In genomic region chr2:167777331-167778085, GRCm38 (mm10) we compare ENCODE assay signal across 8 mouse cellular contexts.
DNase-seq lines count a peak whose midpoint lies in the region; ATAC-seq and TF ChIP-seq lines count a peak whose summit lies in the region.

No protein-coding gene starts in this region.

- H3K9me3 ChIP-seq in forebrain, embryonic 10.5 days, result no peaks in the 10 kb centered on the region
- H3K9me3 ChIP-seq in heart, postnatal 0 days (replicated peaks; ENCODE audit: control insufficient read depth, low read length), result no peaks in the 10 kb centered on the region
- H3K9me3 ChIP-seq in lung, postnatal 0 days (ENCODE audit: low read length), result no peaks in the 10 kb centered on the region

- peak overlapping the region; percentile 78 for H3K4me2 ChIP-seq in heart, postnatal 0 days (ENCODE audit: low read depth, low read length)
- peak overlapping the region; percentile 44 for H3K4me2 ChIP-seq in lung, postnatal 0 days (replicated peaks; ENCODE audit: low read depth, low read length)

- no peak for TF ChIP-seq POLR2A in olfactory bulb, adult 2 months (IDR thresholded peaks at IDR 0.05; ENCODE audit: insufficient read depth, low read depth, low read length)

- H3K27ac ChIP-seq in forebrain, embryonic 10.5 days, result peak overlapping the region; percentile 94
- peak overlapping the region; percentile 84 for H3K27ac ChIP-seq in heart, postnatal 0 days (ENCODE audit: low read depth)
- H3K27ac ChIP-seq in lung, postnatal 0 days (ENCODE audit: low read length), result peak overlapping the region; percentile 85
- no peak overlapping the region for H3K27ac ChIP-seq in olfactory bulb, adult 2 months (ENCODE audit: insufficient read depth, low read depth, low read length)

- peaks cover 6% of the 10 kb centered on the region; the same call in 1 of the 2 replicates for H3K36me3 ChIP-seq in forebrain, embryonic 10.5 days (replicated peaks)
- no peaks in the 10 kb centered on the region for H3K36me3 ChIP-seq in heart, postnatal 0 days (replicated peaks; ENCODE audit: control insufficient read depth, insufficient read depth, low read length)
- H3K36me3 ChIP-seq in lung, postnatal 0 days (ENCODE audit: insufficient read depth, low read length), result no peaks in the 10 kb centered on the region

- DNase-seq in B cell, adult 2 months, result peak; percentile 93
- peak; percentile 98 for DNase-seq in adipocyte (ENCODE audit: low spot score)
- peak; percentile 75 for DNase-seq in forebrain, embryonic 10.5 days (ENCODE audit: extremely low spot score, low spot score)
- peak; percentile 86 for DNase-seq in heart, postnatal 0 days (ENCODE audit: low spot score)
- peak; percentile 81 to 89 for DNase-seq in kidney, postnatal 25 days
- peak; percentile 96 for DNase-seq in lung, postnatal 0 days (ENCODE audit: low spot score)
- DNase-seq in thymus, postnatal 10 days (ENCODE audit: low spot score in 2 of 2), result peak; percentile 28 to 44

- H3K9ac ChIP-seq in heart, postnatal 0 days (replicated peaks; ENCODE audit: low read depth, low read length), result peak overlapping the region; percentile 60
- peak overlapping the region; percentile 12; the same call in 1 of the 2 replicates for H3K9ac ChIP-seq in lung, postnatal 0 days (replicated peaks; ENCODE audit: low read depth)

- peak overlapping the region; percentile 76 for H3K4me3 ChIP-seq in forebrain, embryonic 10.5 days
- peak overlapping the region; percentile 50 for H3K4me3 ChIP-seq in heart, postnatal 0 days (ENCODE audit: low read depth, low read length)
- H3K4me3 ChIP-seq in lung, postnatal 0 days (ENCODE audit: low read depth, low read length), result peak overlapping the region; percentile 24; the same call in 1 of the 2 replicates
- H3K4me3 ChIP-seq in olfactory bulb, adult 2 months (ENCODE audit: insufficient read depth, low read depth, low read length), result peak overlapping the region; percentile 24

- 0 out of 2 replicates have a peak, but pooled peaks cover 14% of the 10 kb centered on the region for H3K27me3 ChIP-seq in forebrain, embryonic 10.5 days (ENCODE audit: poor library complexity, severe bottlenecking)
- no peaks in the 10 kb centered on the region for H3K27me3 ChIP-seq in heart, postnatal 0 days (ENCODE audit: control insufficient read depth, insufficient read depth, low read length)
- H3K27me3 ChIP-seq in lung, postnatal 0 days (replicated peaks; ENCODE audit: insufficient read depth, low read length), result no peaks in the 10 kb centered on the region

- peak; percentile 91 for TF ChIP-seq EP300 in heart, postnatal 0 days (IDR thresholded peaks at IDR 0.05; ENCODE audit: low read depth)
- peak; percentile 94 for TF ChIP-seq EP300 in lung, postnatal 0 days (IDR thresholded peaks at IDR 0.05)

- WGBS in forebrain, embryonic 10.5 days, result 3% methylated on average over 33 of the region's 33 CpGs
- WGBS in heart, postnatal 0 days, result under 1% methylated on average over 33 of the region's 33 CpGs
- under 1% methylated on average over 33 of the region's 33 CpGs for WGBS in lung, postnatal 0 days
- WGBS in olfactory bulb, adult 2 months, result 6% methylated on average over 33 of the region's 33 CpGs

- peak; percentile 78 for ATAC-seq in heart, postnatal 0 days (ENCODE audit: insufficient read depth, low read depth)
- ATAC-seq in lung, postnatal 0 days, result peak; percentile 72

- TF ChIP-seq CTCF in heart, postnatal 0 days (IDR thresholded peaks at IDR 0.05; ENCODE audit: low read depth), result no peak
- no peak for TF ChIP-seq CTCF in lung, postnatal 0 days (IDR thresholded peaks at IDR 0.05)
- TF ChIP-seq CTCF in olfactory bulb, adult 2 months (IDR thresholded peaks at IDR 0.05; ENCODE audit: insufficient read depth, low read depth, low read length), result no peak

- H3K4me1 ChIP-seq in forebrain, embryonic 10.5 days, result peaks cover 63% of the 10 kb centered on the region
- H3K4me1 ChIP-seq in heart, postnatal 0 days (ENCODE audit: control insufficient read depth, insufficient read depth), result peaks cover 25% of the 10 kb centered on the region
- peaks cover 48% of the 10 kb centered on the region for H3K4me1 ChIP-seq in lung, postnatal 0 days (ENCODE audit: insufficient read depth, low read depth, low read length)
- peaks cover 24% of the 10 kb centered on the region for H3K4me1 ChIP-seq in olfactory bulb, adult 2 months (ENCODE audit: control insufficient read depth, insufficient read depth, low read length)

Comparison
In these comparisons a context has a peak if more than half of its experiments do, and no peak if none do; other contexts are left out.
1. DNase-seq: peak in every context shown above with its lines; median percentile 98 in adipocyte; 96 in lung, postnatal 0 days; 93 in B cell, adult 2 months; 86 in heart, postnatal 0 days; 85 in kidney, postnatal 25 days; 75 in forebrain, embryonic 10.5 days; 36 in thymus, postnatal 10 days.
2. H3K4me3 ChIP-seq: peak in every context shown above with its lines; median percentile 76 in forebrain, embryonic 10.5 days; 50 in heart, postnatal 0 days; 24 in lung, postnatal 0 days; 24 in olfactory bulb, adult 2 months.